Mouse (Mus musculus) lung, postnatal 0 days (tissue): ENCODE results near the gene Defb47.

Experiments used
- CTCF ChIP-seq: IDR thresholded peaks from 2 replicates; pipeline ENCODE4 v1.5.1; 2016; ENCODE audit warnings: antibody characterized with exemption, mild to moderate bottlenecking
- EP300 ChIP-seq: IDR thresholded peaks from 2 replicates; pipeline ENCODE4 v1.6.1; 2016; ENCODE audit warnings: antibody characterized with exemption, mild to moderate bottlenecking, control low read depth

DNA sequence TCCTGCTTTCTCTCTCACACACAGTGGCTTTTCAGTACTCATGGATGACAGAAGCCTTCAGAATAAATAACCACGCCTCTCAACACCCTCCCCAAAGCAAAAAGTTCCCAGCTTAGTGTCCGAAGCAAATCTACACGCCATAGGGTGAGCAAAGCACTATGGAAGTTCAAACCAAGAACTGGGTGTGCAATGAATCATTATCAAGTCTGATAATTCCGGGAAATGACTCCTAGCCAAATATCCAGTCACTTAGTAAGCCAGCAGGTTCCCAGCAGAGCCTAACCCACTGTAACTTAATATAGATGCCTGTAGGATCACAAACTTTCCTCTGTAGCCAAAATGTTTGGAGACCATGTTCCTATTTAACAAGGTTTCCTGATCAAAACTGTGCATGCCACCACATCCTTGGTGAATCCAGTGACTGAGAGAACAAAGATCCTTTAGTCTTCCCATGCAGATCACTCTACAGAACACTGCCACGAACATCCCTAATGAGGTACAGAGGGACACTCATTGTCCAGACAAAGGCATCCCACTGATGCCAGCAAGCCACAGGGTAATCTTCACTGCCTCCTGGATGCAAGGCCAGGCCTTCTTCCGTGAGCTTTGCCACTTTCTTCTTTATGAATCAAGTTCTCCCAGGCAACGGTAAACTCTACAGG, 5.9 kb upstream of the Defb47 start:
- TF ChIP-seq CTCF = no peak
- TF ChIP-seq EP300 = no peak
